Comparison of ENCODE assay signal across 8 mouse cellular contexts in genomic region chr1:181144966-181145365, GRCm38 (mm10). TPM values are rescaled to one million over a fixed set of nuclear protein-coding genes. Genes with fewer than 3 reads are reported as not detected.
DNase-seq lines count a peak whose midpoint lies in the region; ATAC-seq and TF ChIP-seq lines count a peak whose summit lies in the region.

No protein-coding gene starts in this region.

- H3K9me3 ChIP-seq in kidney, postnatal 0 days (replicated peaks; ENCODE audit: low read length), result no peaks in the 10 kb centered on the region
- no peaks in the 10 kb centered on the region for H3K9me3 ChIP-seq in heart, postnatal 0 days (replicated peaks; ENCODE audit: control insufficient read depth, low read length)
- H3K9me3 ChIP-seq in midbrain, embryonic 10.5 days (replicated peaks), result no peaks in the 10 kb centered on the region

- H3K36me3 ChIP-seq in kidney, postnatal 0 days (ENCODE audit: insufficient read depth, low read length), result peaks cover 6% of the 10 kb centered on the region
- H3K36me3 ChIP-seq in heart, postnatal 0 days (replicated peaks; ENCODE audit: control insufficient read depth, insufficient read depth, low read length), result peaks cover 12% of the 10 kb centered on the region; the same call in 1 of the 2 replicates
- peaks cover 23% of the 10 kb centered on the region for H3K36me3 ChIP-seq in midbrain, embryonic 10.5 days

- H3K4me2 ChIP-seq in kidney, postnatal 0 days (ENCODE audit: low read length), result peak overlapping the region; percentile 86
- peak overlapping the region; percentile 73 for H3K4me2 ChIP-seq in heart, postnatal 0 days (ENCODE audit: low read depth, low read length)

- no peak for TF ChIP-seq POLR2A in bone marrow, adult 2 months (IDR thresholded peaks at IDR 0.05; ENCODE audit: borderline replicate concordance, control insufficient read depth, low read depth, low read length)

- peak overlapping the region; percentile 92 for H3K27ac ChIP-seq in kidney, postnatal 0 days
- no peak overlapping the region for H3K27ac ChIP-seq in bone marrow, adult 2 months (ENCODE audit: control insufficient read depth, insufficient read depth, low read depth, low read length, poor library complexity)
- peak overlapping the region; percentile 89 for H3K27ac ChIP-seq in heart, postnatal 0 days (ENCODE audit: low read depth)
- H3K27ac ChIP-seq in midbrain, embryonic 10.5 days (replicated peaks), result peak overlapping the region; percentile 88

- no peaks in the 10 kb centered on the region for H3K27me3 ChIP-seq in kidney, postnatal 0 days (ENCODE audit: insufficient read depth, low read length)
- no peaks in the 10 kb centered on the region for H3K27me3 ChIP-seq in heart, postnatal 0 days (ENCODE audit: control insufficient read depth, insufficient read depth, low read length)
- no peaks in the 10 kb centered on the region for H3K27me3 ChIP-seq in midbrain, embryonic 10.5 days (ENCODE audit: low read depth, poor library complexity, severe bottlenecking)

- peak overlapping the region; percentile 68 for H3K4me3 ChIP-seq in kidney, postnatal 0 days (replicated peaks; ENCODE audit: low read depth, low read length)
- H3K4me3 ChIP-seq in bone marrow, adult 2 months (replicated peaks; ENCODE audit: control insufficient read depth, low read depth, low read length), result peak overlapping the region; percentile 70
- H3K4me3 ChIP-seq in heart, postnatal 0 days (ENCODE audit: low read depth, low read length), result peak overlapping the region; percentile 89
- H3K4me3 ChIP-seq in midbrain, embryonic 10.5 days, result peak overlapping the region; percentile 86

- WGBS in kidney, postnatal 0 days, result 9% methylated on average over 12 of the region's 12 CpGs
- WGBS in bone marrow, adult 2 months, result 5% methylated on average over 12 of the region's 12 CpGs
- WGBS in heart, postnatal 0 days, result 7% methylated on average over 12 of the region's 12 CpGs
- 23% methylated on average over 12 of the region's 12 CpGs for WGBS in midbrain, embryonic 10.5 days

- H3K4me1 ChIP-seq in kidney, postnatal 0 days (replicated peaks; ENCODE audit: insufficient read depth, low read length), result peaks cover 8% of the 10 kb centered on the region; the same call in 1 of the 2 replicates
- H3K4me1 ChIP-seq in bone marrow, adult 2 months (ENCODE audit: control insufficient read depth, insufficient read depth, low read length), result no peaks in the 10 kb centered on the region; the same call in 1 of the 2 replicates
- peaks cover 7% of the 10 kb centered on the region for H3K4me1 ChIP-seq in heart, postnatal 0 days (ENCODE audit: control insufficient read depth, insufficient read depth)
- peaks cover 34% of the 10 kb centered on the region for H3K4me1 ChIP-seq in midbrain, embryonic 10.5 days

- no peak for TF ChIP-seq EP300 in heart, postnatal 0 days (IDR thresholded peaks at IDR 0.05; ENCODE audit: low read depth)

- no peak for ATAC-seq in kidney, postnatal 0 days (replicated peaks; ENCODE audit: low FRiP score, low read depth)
- no peak for ATAC-seq in heart, postnatal 0 days (ENCODE audit: insufficient read depth, low read depth)

- peak; percentile 7 for DNase-seq in kidney, postnatal 0 days (ENCODE audit: low spot score)
- no peak for DNase-seq in kidney, postnatal 14 days
- DNase-seq in heart, postnatal 0 days (ENCODE audit: low spot score), result no peak
- DNase-seq in midbrain, embryonic 10.5 days (ENCODE audit: low spot score), result no peak
- DNase-seq in right cerebral cortex, postnatal 14 days, result no peak
- DNase-seq in gastrocnemius, postnatal 4 days (ENCODE audit: low spot score in 2 of 2), result no peak
- DNase-seq in left cerebral cortex, adult 8-10 months (ENCODE audit: low spot score in 2 of 2), result no peak

- H3K9ac ChIP-seq in kidney, postnatal 0 days (ENCODE audit: low read depth, low read length), result peak overlapping the region; percentile 70
- H3K9ac ChIP-seq in heart, postnatal 0 days (replicated peaks; ENCODE audit: low read depth, low read length), result peak overlapping the region; percentile 68

- no peak for TF ChIP-seq CTCF in kidney, postnatal 0 days (IDR thresholded peaks at IDR 0.05; ENCODE audit: low read depth)
- TF ChIP-seq CTCF in bone marrow, adult 2 months (IDR thresholded peaks at IDR 0.05; ENCODE audit: control insufficient read depth, insufficient read depth, low read length), result no peak
- TF ChIP-seq CTCF in heart, postnatal 0 days (IDR thresholded peaks at IDR 0.05; ENCODE audit: low read depth), result no peak

RNA-seq across cellular contexts. Expression of gene Cnih4, which starts 0.5 kb away (rescaled TPM):
- 121 and 123 TPM in 2 replicates for polyA plus RNA-seq in kidney, postnatal 0 days (2015; fragmentation: Nextera tagmentation; extraction: Ambion mirVana)
- polyA plus RNA-seq in bone marrow, adult 2 months (2011; ENCODE audit: insufficient read depth, insufficient read length, low replicate concordance, missing spikeins), result 33.9 and 52.1 TPM in 2 replicates
- 26.2 and 60.1 TPM in 2 replicates for total RNA-seq in heart, postnatal 0 days (2014; rRNA removed; ENCODE audit: low replicate concordance)
- 123 and 136 TPM in 2 replicates for polyA plus RNA-seq in heart, postnatal 0 days (2015; fragmentation: Nextera tagmentation; extraction: Ambion mirVana)
- polyA plus RNA-seq in midbrain, embryonic 10.5 days (2016; fragmentation: Nextera tagmentation; extraction: Ambion mirVana), result 120 and 133 TPM in 2 replicates
- total RNA-seq in gastrocnemius, postnatal 4 days (2021), result 10 to 100 TPM; 29.6 to 31.2 TPM
- 10 to 100 TPM; 27.7 to 37.0 (median 29.8) TPM for total RNA-seq in left cerebral cortex, adult 8-10 months (2022)

RNA-seq across cellular contexts. Expression of gene Nvl, which starts 1.0 kb away (rescaled TPM):
- polyA plus RNA-seq in kidney, postnatal 0 days (2015; fragmentation: Nextera tagmentation; extraction: Ambion mirVana), result 20.3 and 20.4 TPM in 2 replicates
- polyA plus RNA-seq in bone marrow, adult 2 months (2011; ENCODE audit: insufficient read depth, insufficient read length, low replicate concordance, missing spikeins), result 13.7 and 18.1 TPM in 2 replicates
- total RNA-seq in heart, postnatal 0 days (2014; rRNA removed; ENCODE audit: low replicate concordance), result 8.4 and 13.9 TPM in 2 replicates
- 8.3 and 8.8 TPM in 2 replicates for polyA plus RNA-seq in heart, postnatal 0 days (2015; fragmentation: Nextera tagmentation; extraction: Ambion mirVana)
- polyA plus RNA-seq in midbrain, embryonic 10.5 days (2016; fragmentation: Nextera tagmentation; extraction: Ambion mirVana), result 42.6 and 43.2 TPM in 2 replicates
- total RNA-seq in gastrocnemius, postnatal 4 days (2021), result 10 to 100 TPM; 14.9 to 16.8 TPM
- total RNA-seq in left cerebral cortex, adult 8-10 months (2022), result 10 to 100 TPM; 25.5 to 29.4 (median 27.0) TPM
